Mouse (Mus musculus): Measurements from ENCODE around the gene Neurod1.
A peak's percentile ranks its signal among the peaks of the same experiment; 100 is the strongest.

The Neurod1 gene

DNA sequence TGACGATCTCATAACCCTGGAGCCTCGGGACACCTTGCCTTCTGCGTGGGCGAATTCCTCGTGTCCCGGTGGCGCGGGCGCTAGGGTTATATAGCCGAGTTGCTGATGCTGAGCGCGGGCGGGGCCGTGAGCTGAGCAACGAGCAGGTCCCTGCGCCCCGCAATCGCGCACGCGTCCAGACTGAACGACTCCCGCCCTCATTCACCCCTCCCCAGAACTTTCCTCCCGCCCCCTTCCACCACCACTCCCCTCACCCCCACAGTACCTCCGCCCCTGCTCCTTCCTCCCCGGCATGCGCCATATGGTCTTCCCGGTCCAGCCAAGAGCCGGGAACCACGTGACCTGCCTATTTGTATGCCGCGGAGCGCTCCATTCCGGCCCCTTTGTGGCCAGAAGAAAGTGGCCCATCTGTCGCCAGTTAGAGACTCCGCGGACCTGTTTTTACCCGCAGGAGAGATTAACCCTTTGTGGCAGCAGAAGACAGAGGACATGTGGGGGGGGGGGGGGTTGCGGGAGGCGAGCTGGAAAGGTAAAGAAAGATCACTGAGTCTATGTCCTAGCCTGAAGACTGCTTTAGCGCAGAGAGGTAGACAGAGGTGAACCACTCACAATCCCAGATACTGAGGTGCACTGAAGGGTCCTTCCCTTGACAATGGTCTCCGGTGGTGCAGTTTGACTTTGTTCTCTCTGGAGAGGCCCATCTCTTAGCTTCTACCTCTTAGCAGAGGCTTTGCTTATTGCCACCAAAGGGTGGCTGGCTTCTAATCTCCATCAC, at the start of gene Neurod1, which contains the start of gene Cerkl:
Neurod1 (minus strand) TSS at position 177 of the 775 bp plus-strand sequence.
Cerkl (minus strand) TSS at position 211 of the 775 bp plus-strand sequence.
- DNase-seq (ENCODE audit: low spot score in 2 of 2), result no peak

DNA sequence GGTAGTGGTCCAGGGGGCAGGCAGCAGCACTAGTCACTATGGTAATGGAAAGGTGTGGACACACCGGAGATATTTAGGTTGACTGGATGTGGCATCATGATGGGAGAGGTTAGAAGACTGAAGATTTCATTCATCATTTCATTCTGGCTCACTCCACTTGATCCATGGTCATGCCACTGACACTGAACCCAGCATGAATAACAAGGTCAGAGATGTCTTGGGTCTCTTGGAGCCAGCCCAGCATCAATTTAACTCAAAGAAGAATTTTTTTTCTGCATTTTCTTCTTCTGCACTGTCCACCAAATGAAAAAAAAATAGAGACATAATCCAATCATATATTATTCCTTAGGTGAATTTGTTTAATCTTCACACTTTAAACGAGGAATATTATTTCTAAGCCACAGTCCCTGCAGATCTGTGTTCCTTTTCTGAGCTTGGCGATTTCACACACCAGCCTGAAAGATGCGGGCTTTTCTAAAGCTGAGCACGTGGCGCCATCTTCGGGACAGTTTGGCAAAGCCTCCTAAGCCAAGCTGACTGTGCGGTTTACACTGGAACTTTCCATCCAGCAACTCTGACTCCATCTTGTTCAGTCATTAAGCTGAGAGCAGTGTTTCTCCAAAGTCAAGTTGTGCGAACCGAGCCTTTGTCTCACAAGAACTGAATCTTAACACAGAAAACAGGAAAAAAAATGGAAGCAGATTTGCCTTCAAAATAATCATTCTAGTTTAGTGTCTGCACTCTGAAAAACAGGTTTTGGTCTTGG, 42.6 kb upstream of the Neurod1 start:
- DNase-seq (ENCODE audit: low spot score in 2 of 2), result peak; percentile 13 to 22

DNA sequence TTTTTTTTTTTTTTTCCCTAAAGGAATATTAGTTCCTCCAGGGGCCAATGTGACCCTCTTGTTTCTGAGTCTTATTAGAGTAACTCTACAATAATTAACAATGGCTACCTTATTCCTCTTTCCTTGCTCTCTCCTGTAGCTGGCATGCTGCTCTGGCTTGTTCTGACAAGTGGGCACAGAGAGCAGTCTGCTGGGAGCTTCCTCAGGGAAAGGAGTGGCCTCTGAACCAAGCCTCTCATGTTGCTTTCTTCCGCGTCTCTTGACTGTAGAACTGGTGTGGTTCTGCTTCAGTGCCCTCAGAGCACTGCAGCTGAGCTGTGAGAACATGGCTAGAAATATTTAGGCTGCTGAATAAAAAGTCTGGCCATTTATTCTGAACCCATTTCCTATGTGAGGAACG, 28.6 kb upstream of the Neurod1 start:
- DNase-seq (ENCODE audit: low spot score in 2 of 2), result no peak

DNA sequence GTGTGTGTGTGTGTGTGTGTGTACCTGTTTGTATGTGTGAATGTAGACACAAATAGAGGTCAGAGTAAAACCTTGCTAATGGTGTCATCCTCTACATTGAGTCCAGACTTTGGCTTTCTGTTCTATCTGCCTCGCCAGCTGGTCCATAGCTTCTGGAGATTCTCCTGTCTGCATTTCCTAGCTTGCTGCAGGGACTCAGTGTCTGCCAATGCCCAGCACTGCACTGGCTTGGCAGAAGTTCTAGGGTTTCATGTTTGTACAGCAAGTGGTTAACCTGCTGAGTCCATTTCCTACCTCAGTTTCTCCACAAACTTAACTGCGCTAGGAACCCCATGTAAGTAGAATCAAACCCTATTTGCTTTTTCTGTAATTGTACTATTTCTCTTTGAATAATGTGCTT, 26.0 kb upstream of the Neurod1 start:
- DNase-seq (ENCODE audit: low spot score in 2 of 2), result no peak

DNA sequence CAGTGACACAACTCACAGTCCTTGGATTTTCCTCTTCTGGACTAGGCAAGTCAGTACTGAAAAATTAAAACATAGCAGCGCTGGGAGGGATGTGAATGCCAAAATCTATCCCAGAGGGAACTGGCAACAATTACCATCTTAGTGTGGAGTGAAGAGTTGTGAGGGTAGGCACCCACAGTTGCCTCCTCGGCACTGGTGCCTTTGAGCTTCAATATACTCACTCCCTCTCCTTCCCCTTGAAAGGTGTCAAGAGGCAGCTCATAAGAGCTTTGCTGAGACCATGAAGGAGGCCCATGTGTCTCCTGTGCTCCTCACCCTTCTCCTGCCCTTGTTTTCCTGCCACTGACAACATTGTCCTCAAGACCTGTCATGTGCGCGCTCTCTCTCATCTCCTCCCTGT, 5.9 kb upstream of the Neurod1 start:
- DNase-seq (ENCODE audit: low spot score in 2 of 2), result no peak

DNA sequence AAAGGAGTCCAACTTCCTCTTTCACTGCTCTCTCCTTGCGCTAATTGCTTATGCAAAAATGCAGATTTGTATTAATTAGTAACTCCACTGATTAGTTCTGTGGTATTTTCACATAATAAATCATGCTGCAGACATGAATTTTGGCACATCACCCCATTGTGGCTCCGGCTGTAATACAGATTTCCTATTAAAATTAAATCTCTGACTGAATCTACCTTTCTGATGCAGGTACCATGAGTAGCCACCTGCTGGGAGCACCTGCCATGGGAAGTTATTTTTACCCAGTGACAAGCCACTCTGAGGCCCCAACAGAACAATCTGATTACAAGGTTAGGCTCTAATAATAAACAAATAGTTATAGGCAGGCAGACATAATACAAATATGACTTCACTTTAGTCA, 5.3 kb upstream of the Neurod1 start:
- no peak for DNase-seq (ENCODE audit: low spot score in 2 of 2)

DNA sequence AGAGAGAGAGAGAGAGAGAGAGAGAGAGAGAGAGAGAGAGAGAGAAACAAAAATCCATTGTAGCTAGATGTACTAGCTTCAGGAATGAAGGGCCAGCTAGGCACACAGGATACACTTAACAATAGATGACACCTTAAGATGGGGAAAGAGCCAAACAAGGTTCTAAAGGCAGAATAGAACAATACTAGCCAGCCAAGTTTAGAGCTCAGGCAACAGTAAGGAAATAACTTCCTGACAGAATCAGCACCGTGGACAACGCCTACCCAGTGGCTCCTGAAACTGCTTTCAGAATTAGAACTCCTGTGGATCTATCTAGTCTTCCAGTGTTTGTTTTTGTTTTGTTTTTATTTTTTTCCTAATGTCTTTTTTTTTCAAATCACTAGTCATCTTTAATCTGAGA, 4.0 kb upstream of the Neurod1 start:
- DNase-seq (ENCODE audit: low spot score in 2 of 2), result no peak

DNA sequence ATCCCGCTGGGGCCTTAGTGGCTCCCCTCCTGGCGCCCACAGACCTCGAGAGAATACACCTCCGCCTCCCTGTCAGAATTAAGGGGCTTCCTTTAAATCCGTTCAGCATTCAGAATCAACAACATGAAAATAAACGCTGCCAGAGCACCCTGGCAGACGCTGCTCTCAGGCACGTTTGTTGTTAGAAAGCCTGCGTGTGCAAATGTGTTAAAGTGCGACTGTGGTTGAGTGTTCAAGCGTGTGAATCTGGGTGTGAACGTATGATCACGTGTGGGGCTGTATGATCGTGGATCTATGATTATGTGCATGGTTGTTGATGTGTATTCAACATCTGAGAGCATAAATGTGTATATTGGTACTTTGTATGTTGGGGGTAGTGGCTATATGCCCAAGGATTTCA, 3.6 kb upstream of the Neurod1 start:
- no peak for DNase-seq (ENCODE audit: low spot score in 2 of 2)

DNA sequence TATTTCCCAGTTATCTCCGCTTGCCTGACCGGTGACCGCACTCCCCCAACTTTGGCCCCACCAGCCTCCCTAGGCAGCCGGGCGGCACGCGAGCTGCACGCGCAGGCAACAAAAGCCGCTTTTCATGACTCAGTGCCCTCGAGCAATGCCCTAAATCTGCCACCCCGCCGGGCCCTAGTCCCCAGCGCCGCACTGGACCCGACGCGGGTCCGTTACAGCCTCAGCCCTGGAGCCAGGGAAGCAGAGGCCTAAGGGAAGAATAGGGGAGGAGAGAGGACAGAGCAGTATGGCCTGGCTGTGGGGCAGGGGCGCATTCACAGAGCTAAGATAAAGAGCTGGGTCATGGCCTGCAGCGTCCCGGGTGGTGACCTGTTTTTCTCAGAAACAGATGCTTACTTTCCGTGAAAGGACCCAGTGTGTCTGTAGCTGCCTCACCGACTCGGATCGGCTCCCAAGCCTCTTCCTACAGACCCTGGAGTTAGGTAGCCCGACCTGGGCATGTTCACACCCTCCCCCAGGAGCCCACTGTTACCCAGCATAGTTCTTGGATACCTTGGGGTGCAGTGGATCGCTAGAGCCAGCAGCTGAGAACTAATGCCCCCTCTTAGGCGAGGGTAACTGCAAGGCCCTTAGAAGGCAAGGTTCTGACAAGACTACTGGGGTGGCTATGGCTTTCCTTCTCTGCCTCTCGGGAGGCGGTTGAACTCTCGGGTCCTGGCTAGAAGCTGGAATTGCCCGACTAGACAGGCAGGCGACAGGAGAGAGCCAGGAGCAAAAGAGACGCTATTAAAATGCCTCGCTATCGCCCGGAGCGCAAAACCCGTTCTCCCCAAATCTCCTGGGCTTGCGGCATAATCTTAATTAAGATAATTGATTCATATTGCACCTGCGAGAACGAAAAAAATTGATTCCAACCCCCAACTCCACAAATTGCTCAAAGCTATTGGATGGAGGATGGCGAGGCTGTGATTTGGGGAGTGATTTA, 2.8 kb upstream of the Neurod1 start:
- no peak for DNase-seq (ENCODE audit: low spot score in 2 of 2)

DNA sequence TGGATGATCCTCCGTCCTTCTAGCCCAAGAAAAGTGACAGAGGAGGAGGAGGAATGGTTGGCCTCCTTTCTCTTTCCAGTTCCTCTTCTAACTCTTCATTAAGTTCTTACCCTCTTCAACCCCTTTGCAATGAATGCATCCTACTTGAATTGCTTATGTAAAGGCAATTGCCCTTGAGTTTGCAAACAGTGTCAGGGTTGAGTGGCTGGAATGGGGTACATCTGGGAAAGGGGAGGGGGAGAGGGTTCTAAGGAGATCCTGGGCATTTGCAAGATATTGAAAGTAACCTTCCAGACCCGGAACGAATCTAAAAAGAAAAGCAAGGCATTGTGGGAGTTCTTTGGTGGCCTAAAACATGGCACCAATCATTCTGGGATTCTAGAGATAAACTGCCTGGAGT, 1.4 kb upstream of the Neurod1 start:
- DNase-seq (ENCODE audit: low spot score in 2 of 2), result no peak

DNA sequence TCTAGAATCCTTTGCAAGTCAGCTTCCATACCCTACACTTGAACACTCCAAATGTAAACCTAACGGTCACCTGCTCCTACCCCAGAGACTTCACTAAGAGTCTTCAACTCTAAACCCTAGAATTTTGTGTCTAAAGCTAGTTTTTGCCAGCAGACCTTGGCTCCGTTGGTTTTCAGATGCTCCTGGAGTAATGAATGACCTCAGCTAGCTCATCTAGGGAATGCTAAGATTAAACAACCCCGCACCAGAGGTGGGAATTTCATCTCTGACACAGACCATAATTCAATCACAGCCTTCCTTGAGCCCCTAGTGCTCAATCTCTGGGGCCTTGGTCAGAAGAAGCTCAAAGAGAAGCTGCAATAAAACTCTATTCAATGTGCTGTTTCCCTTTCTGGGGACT, 883 bp upstream of the Neurod1 start:
- no peak for DNase-seq (ENCODE audit: low spot score in 2 of 2)

DNA sequence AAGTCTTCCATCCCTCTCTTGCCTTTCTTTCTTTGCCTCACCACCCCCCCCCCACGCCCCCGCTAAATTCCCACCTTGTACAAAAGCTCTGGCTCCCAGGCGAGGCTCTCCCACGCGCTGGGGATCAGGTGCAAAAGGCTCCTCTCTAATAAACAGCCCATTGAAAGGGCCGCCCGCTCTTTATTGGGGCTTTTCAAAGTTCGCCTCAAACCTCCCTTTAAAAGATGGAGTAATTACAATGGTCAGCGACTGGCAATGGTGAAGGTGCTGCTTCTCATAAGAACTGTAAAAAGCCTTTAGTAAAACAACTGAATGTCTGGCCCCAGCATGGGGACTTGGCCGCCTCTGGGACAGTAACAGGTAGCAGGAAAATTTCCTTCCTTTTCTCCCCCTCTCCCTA, 905 bp downstream of the Neurod1 start:
- DNase-seq (ENCODE audit: low spot score in 2 of 2), result no peak

DNA sequence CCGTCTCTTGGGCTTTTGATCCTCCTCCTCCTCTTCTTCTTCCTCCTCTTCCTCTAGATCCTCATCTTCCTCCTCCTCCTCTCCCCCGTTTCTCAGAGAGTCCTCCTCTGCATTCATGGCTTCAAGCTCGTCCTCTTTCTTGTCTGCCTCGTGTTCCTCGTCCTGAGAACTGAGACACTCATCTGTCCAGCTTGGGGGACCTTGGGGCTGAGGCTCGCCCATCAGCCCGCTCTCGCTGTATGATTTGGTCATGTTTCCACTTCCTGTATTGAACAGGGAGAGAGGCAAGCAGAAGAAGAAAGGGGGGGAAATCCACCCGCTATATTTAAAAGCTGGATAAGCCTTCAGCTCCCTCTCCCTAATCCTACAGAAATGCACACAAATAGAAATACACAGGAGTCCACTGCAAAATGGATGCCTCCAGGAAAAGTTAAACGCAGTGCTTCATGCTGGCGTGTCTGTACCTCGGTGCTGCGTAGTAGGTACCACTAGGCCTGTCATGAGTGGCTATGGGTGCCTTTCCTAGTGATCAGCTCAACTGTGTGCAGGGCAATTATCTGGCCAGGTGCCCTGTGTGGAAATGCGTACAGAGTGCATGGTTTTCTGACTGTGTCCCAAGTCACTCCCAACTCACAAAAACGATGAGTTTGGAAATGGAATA, 1.6 kb downstream of the Neurod1 start:
- no peak for DNase-seq (ENCODE audit: low spot score in 2 of 2)

DNA sequence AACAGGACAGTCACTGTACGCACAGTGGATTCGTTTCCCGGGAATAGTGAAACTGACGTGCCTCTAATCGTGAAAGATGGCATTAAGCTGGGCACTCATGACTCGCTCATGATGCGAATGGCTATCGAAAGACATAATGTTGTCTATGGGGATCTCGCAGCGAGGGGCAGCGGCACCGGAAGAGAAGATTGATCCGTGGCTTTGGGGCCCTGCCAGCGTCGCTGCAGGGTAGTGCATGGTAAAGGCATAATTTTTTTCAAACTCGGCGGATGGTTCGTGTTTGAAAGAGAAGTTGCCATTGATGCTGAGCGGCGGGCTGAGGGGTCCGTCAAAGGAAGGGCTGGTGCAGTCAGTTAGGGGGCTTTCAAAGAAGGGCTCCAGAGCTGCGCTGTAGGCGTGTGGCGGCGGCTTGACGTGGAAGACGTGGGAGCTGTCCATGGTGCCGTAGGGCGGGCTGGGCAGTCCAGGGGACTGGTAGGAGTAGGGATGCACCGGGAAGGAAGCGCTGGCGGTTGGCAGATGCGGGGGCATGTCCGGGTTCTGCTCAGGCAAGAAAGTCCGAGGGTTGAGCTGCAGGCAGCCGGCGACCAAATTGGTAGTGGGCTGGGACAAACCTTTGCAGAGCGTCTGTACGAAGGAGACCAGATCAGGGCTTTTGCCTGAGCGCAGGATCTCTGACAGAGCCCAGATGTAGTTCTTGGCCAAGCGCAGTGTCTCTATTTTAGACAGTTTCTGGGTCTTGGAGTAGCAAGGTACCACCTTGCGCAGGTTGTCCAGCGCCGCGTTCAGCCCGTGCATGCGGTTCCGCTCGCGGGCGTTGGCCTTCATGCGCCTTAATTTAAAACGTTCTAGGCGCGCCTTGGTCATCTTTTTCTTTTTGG, 2.4 kb downstream of the Neurod1 start:
- DNase-seq (ENCODE audit: low spot score in 2 of 2), result no peak

DNA sequence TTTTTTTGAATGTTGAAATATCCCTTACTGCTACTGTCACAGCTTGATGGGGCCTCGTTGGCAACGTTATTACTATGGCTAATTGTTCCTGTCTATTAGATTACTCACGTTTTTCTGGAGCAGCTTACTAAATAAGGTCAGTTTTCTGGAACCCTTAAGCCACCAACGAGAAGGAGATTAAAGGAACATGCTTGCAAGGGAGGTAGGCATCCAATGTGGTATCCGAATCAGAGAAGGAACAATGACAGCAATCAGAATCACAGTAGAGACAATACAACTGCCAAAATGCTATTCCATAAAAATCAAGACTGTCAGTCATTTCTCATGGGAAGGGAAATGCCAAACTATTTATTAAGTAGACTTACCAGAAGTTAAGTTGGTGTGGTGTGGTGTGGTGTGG, 5.1 kb downstream of the Neurod1 start:
- no peak for DNase-seq (ENCODE audit: low spot score in 2 of 2)

DNA sequence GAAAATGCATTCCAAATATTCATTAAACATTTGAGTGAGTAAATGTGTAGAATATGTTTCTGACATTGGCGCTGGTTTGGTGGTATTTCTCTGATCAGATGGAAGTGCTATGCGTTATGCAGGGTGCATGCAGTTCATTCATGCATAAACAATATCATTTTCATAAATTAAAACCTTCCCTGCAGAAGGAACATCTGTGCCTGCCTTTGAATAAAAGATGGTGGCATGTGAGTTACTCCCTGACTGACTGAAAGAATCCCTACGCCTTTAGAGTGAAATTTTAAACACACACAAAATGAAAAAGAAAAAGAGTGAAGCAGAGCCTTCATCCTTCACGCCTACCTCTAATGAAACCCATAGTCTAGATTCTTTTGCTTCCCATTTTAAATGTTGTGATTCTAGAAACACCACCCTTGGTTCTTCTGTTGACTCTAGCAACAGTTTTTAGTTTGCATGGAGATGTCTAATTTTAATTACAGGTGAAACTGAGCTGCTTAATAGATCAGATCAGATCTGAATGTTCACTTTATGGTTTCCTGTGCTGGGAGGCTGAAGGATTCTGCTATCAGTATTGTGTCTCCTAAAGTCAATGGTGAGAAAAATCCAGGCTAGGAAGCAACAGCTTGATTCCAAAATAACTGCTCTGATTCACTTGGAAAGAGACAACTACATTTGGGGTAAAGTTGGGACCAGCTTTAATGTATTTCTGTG, 5.7 kb downstream of the Neurod1 start:
- DNase-seq (ENCODE audit: low spot score in 2 of 2), result no peak

DNA sequence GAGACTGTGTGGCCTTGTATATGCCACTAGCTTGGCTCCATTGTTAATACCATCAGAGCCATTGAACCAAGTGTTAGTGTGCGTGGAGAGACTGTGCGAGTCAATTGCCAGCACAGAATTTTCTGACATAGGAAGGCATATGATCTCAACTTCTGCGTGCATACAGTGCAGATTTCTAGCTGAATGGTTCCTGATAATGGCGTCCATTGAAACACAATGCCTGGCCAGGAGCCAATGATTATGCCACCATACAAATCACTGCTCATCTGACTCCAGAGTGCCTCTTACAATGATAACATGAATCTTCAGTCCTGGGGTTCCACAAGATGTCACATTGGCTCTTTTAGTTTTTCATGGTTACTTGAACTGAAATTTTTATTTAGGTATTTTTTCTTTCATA, 7.2 kb downstream of the Neurod1 start:
- no peak for DNase-seq (ENCODE audit: low spot score in 2 of 2)

DNA sequence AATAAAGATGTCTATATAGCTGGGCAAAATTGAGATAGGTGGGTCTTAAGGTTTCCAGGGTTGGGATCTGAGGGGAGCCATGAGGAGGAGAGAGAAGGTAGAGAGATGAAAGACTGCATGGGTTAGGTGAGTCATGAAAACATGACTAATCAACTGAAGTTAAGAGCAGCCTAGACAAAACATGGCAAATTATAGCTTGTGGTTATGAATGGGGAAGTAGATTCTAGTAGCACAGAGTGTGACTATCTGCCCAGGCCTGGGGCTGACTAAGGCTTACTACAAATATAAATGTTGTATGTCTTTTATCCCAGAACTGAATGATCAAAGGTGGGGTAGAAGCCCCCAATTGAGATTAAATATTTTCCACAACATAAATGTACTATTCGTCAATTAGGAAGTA, 9.4 kb downstream of the Neurod1 start:
- no peak for DNase-seq (ENCODE audit: low spot score in 2 of 2)

DNA sequence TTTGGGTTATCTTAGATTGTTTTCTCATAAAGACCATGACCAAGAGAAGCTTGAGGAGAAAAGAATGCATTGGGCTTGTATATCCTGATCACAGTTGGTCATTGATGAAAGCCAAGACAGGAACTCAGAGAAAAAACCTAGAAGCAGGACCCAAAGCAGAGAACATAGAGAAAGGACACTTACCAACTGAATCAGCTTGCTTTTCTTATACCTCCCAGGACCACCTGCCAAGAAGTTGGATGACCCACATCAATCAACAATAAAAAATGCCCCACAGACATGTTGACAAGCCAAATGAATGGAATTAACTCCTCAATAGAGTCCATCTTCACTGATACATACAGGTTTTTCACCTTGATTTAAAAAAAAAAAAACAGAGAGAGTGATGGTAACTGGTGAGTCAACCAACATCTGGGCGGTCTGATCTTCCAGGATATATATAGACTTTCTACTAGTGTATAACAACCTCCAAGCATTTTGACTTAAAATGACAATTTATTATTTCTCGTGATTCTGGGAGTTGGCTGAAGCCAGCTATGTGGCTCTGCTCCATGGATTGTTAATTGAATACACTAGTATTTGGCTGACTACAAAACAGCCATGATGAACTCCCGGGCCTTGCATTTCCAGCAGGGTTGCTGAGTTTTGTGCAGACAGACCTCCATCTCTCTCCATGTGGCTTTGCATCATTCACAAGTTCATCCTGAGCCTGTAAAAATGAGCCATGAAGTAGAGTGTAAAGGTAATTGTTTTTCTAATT, 12.5 kb downstream of the Neurod1 start:
- no peak for DNase-seq (ENCODE audit: low spot score in 2 of 2)

All from spleen, postnatal 36 days (tissue).